Mouse (Mus musculus): ENCODE measurements around the gene Gpha2.

DNA sequence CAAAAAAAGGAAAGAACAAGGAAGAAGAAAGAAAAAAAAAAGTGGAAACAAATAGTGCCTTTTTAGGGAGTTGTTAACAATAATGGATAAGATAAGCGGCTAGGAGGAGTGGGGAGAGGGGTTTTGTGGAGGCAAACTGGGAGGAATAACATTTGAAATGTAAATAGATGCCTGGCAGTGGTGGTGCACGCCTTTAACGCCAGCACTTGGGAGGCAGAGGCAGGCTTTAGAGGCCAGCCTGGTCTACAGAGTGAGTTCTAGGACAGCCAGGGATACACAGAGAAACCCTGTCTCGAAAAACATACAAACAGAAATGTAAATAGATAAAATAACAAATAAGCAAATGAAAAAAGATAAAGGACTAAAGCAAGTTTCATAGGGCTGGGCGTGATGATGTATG is 14.5 kb downstream of the Gpha2 start:
- TF ChIP-seq CTCF (IDR thresholded peaks at IDR 0.05; ENCODE audit: borderline replicate concordance, insufficient read depth, low read length) (no peak), POLR2A (IDR thresholded peaks at IDR 0.05; ENCODE audit: low read depth, low read length) (no peak)

All from embryonic fibroblast, embryonic 13.5 days (primary cell).